Mouse (Mus musculus): ENCODE measurements around the gene Gm9945. TPM values are rescaled to one million over a fixed set of nuclear protein-coding genes. Genes with fewer than 3 reads are reported as not detected.

The Gm9945 gene
- total RNA-seq, 2 experiments from 2014 or later, result not detected

- no peak for DNase-seq
- Histone ChIP-seq H3K4me3 (no peak overlapping the region), H3K27ac (no peak overlapping the region; the same call in 1 of the 2 replicates)
- TF ChIP-seq CTCF (IDR thresholded peaks at IDR 0.05), result no peak
- intact Hi-C loops (cut with DNase I), result no loop called here
These were observed 29.8 kb upstream of the Gm9945 start for GRCm38 (mm10) chr11:53450070-53450705.

DNA sequence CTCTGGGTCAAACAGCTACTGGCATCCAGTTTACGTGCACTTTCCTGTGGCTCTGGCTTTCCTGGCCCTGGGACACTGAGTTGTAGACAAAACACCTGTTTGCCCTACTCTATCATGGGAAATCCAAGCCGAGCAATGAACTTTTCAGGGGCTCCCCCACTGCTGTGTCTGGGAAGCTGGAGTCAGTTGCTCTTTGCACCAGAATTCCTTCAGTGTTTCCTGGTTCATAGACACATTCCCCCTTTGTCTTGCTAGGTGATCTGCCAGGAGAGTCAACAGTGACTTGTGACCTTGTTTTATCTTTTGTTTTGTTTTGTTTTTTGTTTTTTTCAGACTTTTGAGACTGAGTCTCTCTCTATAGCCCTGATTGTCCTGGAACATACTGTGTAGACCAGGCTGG, 28.6 kb upstream of the Gm9945 start:
- intact Hi-C loops (cut with DNase I), result no loop called here
- TF ChIP-seq CTCF (IDR thresholded peaks at IDR 0.05), result no peak
- DNase-seq, result no peak
- peak overlapping the region; percentile 70 for H3K27ac ChIP-seq
- H3K4me3 ChIP-seq, result no peak overlapping the region

DNA sequence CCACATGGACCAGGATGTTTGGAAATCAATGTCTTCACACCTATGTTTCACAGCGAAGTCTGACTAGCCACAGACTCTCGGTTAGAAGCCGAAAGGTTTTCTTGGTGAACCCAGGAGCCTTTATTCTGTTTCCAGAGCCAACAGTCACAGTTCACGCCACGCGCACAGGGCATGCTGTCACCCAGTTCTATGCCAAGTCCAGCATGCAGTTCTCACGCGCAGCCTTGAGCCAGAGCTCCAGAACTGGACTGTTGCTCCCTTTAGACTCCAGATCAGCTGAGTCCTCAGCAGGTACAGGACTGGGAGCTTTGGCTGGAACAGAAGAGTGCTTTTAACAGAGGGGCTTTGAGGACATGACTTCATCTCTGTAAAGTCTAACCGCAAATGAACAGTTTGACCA, 27.6 kb upstream of the Gm9945 start:
- intact Hi-C loops (cut with DNase I), result no loop called here
- no peak for TF ChIP-seq CTCF (IDR thresholded peaks at IDR 0.05)
- H3K27ac ChIP-seq, result no peak overlapping the region
- H3K4me3 ChIP-seq, result no peak overlapping the region
- DNase-seq, result no peak

DNA sequence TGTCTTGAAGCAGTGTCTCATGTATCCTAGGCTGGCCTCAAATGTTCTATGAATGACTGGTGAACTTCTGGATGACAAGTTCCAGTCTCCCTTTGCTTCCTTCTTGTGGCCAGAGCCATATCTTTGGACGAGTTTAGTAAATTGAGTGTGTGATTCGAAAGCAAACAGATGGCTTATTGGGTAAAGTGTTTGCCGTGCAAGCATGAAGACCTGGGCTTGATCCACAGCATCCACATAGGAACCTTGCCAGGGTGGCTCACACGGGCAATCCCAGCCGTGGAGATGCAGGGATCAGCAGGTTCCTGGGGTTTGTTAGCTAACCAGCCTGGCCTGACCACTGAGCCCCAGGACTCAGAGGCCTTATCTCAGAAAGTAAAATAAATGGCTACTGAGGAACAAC, 26.9 kb upstream of the Gm9945 start:
- no peak overlapping the region for H3K4me3 ChIP-seq
- no peak for TF ChIP-seq CTCF (IDR thresholded peaks at IDR 0.05)
- intact Hi-C loops (cut with DNase I), result no loop called here
- no peak for DNase-seq
- H3K27ac ChIP-seq, result no peak overlapping the region

DNA sequence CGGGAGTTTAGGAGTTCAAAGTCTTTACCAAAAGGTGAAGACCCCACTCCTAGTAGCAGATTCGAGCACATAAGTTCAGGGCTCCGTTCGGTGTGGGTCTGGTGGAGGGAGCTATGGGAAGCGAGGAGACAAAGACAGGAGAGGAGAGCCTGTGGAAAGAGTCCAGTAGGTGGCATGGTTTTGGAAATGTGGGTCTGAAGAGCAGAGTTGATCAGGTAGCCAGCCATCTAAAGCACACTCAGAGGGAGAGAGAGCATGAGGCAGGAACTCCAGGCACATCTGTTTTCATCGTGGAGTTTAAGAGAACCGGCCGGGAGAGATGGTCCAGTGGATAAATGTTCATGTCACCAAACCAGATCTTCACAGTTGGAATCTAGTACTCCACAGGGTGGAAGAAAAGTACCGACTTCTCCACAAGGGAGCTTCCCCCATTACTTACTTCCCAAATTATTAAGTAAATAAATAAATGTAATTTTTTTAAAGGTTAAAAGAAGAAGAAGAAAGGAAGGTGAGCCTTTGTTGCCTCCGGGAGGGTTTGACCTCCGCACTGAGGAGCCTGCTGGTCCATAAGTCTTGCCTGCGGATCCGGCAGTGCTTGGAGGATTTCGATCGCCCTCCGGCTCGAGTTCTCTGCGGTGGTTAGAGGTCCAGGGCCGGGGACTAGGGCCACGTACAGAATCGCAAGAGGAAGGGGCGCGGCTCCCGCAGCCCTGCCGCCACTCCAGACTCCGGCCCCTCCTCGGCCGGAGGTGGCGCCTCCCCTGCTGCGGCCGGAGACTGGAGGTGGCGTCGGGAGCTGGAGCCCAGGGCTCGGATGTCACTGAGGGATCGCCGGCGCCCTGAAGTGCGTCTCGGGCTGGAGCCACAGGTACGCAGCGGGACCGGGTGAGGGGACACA, 23.2 kb upstream of the Gm9945 start, which contains the start of the genes Gm10447 and Shroom1:
Gene Gm10447 (minus strand): TSS at position 637 of the 898 bp plus-strand sequence.
Gene Shroom1 (plus strand): TSS at position 732 of the 898 bp plus-strand sequence.
- peak; percentile 59 for TF ChIP-seq CTCF (IDR thresholded peaks at IDR 0.05)
- Histone ChIP-seq H3K4me3 (peak within 1 kb of the TSS; percentile 71), H3K27ac (peak within 1 kb of the TSS; percentile 61)
- intact Hi-C loops (cut with DNase I), result no loop called here
- peak; percentile 80 for DNase-seq

DNA sequence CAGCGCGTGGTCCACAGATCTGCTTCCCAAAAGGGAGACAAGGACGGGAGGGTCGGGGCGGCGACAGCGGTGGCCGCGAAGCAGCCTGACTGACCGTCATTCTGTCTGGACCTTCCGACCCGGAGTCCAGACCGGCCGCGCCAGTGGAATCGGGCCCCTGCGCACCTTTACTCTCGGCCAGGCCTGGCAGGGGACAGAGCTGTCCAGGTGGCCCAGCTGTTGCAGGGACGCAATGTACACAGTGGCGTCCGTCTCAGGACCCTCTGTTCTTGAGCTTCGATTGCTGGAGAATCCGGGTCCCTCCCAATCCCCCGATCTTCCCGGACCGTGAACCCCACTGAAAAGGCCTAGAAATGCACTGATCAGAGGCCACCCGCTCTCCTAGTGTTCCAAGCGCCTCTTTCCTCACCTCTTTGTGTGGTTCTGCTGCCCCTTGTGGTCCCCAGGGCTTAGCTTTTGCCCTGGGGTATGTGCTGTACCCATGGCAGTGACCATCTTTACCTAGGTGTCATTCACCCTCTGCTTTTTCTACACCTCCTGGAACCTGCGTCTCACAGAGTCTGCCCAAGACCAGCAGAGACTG, 22.5 kb upstream of the Gm9945 start:
- Histone ChIP-seq H3K27ac (peak overlapping the region; percentile 61), H3K4me3 (peak overlapping the region; percentile 71)
- intact Hi-C loops (cut with DNase I), result no loop called here
- no peak for DNase-seq
- peak; percentile 25; the same call in 1 of the 2 replicates for TF ChIP-seq CTCF (IDR thresholded peaks at IDR 0.05)

GRCm38 (mm10) chr11:53458996-53459395, 21.0 kb upstream of the Gm9945 start:
- TF ChIP-seq CTCF (IDR thresholded peaks at IDR 0.05), result no peak
- DNase-seq, result no peak
- intact Hi-C loops (cut with DNase I), result no loop called here
- no peak overlapping the region for H3K4me3 ChIP-seq
- H3K27ac ChIP-seq, result no peak overlapping the region

DNA sequence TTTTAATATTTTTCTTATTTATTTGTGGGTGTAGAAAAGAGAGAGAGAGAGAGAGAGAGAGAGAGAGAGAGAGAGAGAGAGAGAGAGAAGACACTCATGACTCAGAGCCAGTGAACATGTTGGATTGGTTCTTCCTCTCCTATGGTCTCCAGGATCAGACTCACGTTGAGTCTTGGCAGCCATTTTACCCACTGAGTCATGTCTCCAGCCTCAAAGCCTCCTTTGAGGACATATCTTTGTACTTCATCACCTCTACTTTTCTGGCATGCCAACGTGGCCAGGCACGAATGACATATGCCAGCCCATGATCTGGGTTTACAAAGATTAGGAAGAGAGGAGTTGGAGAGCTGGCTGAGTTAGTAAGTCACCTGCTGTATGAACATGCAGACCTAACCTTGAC, 19.8 kb upstream of the Gm9945 start:
- no peak for TF ChIP-seq CTCF (IDR thresholded peaks at IDR 0.05)
- Histone ChIP-seq H3K4me3 (no peak overlapping the region), H3K27ac (no peak overlapping the region)
- intact Hi-C loops (cut with DNase I), result no loop called here
- DNase-seq, result no peak

DNA sequence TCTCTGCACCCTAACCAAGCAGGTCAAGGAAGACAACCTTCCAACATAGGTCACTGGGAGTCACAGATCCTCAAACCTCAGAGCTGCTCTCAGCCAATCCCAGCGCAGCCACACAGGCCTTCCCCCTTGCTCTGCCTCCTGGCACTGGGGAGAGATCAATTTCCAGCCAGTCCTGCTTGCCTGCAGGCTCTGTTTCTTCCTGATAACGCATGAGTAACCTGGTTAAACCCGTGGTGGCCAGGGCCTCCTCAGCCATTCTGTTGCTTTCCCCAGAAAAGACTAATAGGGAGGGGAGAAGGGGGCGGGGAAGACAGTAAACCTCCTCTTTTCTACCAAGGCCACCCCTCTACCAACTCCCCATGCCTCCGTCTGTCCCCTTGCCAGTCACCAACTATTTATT, 18.2 kb upstream of the Gm9945 start:
- Histone ChIP-seq H3K27ac (no peak overlapping the region), H3K4me3 (no peak overlapping the region)
- TF ChIP-seq CTCF (IDR thresholded peaks at IDR 0.05), result no peak
- DNase-seq, result no peak
- intact Hi-C loops (cut with DNase I), result no loop called here

DNA sequence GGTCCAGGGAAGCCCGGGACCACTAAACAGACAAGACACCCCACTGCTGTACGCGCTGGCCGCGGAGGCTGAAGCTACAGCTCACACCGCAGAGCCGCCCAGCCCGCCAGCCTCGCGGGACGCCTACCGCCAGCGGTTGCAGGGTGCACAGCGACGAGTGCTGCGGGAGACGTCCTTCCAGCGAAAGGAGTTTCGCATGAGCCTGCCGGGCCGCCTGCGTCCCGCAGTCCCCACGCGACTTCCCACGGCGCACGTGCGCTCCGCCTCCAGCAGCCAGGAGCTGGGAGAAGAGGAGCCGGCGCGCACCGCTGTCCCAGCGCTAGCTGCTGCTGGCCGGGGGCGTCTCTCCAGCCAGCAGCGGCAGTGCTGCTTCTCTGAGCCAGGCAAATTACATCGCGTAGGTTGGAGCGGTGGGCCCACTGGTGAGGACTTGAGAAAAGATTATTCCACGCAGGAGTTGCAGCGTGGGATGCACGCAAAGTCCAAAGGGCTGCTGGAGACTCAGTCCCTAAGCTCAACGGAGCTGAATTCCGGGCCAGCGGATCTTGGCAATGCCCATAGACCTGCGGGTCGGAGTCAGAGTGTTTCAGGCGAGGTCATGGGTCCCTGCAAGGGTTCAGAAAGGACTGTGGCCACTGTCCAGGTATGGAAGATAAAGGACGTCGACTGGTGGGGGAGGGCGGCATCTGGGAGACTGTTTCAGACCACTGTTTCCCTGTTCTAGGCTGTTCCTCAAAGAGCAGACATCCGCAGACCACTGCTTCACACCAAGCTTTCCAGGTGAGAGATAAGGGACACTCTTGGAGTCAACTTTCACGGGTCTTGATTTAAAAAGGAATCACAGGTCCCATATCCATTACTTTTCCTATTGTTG, 16.2 kb upstream of the Gm9945 start:
- DNase-seq, result peak; percentile 38
- TF ChIP-seq CTCF (IDR thresholded peaks at IDR 0.05), result no peak

GRCm38 (mm10) chr11:53466231-53466971, 13.6 kb upstream of the Gm9945 start:
- intact Hi-C loops (cut with DNase I), result loop anchor here (5.0 kb wide), 1 partner anchor 56 kb away; no protein-coding TSS in a partner anchor
- TF ChIP-seq CTCF (IDR thresholded peaks at IDR 0.05), result peak; percentile 89
- peak; percentile 88 for DNase-seq
- peak overlapping the region; percentile 64 for H3K4me3 ChIP-seq
- H3K27ac ChIP-seq, result peak overlapping the region; percentile 63

More for the DNA sequence above, 16.2 kb upstream of the Gm9945 start:
- no peak overlapping the region for H3K27ac ChIP-seq
- H3K4me3 ChIP-seq, result peak overlapping the region; percentile 71
- intact Hi-C loops (cut with DNase I), result no loop called here
